Mouse (Mus musculus): ENCODE measurements around the gene Mrtfa. TPM values are rescaled to one million over a fixed set of nuclear protein-coding genes. Genes with fewer than 3 reads are reported as not detected.

Gene Mrtfa
- total RNA-seq, 2 experiments from 2014 or later, result 17.1 to 37.4 TPM

DNA sequence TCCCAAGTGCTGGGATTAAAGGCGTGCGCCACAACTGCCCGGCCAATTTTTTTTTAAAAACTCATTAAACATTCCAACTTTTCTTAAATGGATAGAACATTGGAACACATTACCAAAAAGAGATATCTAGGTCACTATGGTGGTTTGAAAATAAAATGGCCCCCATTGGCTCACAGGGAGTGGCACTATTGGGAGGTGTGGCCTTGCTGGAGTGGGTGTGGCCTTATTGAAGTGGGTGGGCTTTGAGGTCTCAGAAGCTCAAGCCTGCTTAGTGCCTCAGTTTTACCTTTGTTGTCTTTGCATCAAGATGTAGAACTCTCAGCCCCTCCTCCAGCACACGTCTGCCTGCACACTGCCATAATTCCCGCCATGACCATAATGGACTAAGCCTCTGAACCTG, 11.9 kb upstream of the Mrtfa start:
- intact Hi-C loops (cut with DNase I; ENCODE audit: low total_unique reads), result no loop called here
- DNase-seq, result no peak

DNA sequence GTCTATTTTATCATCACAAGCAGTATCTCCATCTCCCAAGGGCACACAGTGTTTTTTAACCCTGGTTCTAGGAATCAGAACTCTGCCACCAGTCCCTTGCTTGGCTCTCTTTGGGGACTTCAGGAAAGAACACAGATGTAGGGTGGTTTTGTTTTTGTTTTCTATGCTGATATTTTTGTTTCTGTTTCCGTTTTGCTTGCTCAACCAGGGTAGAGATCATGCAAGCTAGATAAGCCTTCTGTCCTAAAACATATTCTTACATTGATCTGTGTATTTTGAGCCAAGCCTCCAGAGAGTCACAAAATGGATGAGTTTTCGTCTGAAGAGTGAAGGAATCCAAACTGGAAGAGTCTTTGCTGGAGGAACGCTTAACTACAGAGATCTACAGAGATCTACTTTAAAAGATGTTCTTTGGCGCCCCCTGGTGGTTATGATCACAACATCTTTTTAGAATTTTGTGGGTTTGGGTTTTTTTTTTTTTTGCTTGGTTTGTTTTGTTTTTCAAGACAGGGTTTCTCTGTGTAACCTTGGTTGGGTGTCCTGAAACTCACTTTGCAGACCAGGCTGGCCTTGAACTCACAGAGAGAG, 8.9 kb upstream of the Mrtfa start:
- DNase-seq, result peak; percentile 68
- intact Hi-C loops (cut with DNase I; ENCODE audit: low total_unique reads), result loop anchor here (5.0 kb wide), 2 partner anchors 122 to 172 kb away; no protein-coding TSS in a partner anchor

- DNase-seq, result no peak
- intact Hi-C loops (cut with DNase I; ENCODE audit: low total_unique reads), result loop anchor here (5.0 kb wide), 2 partner anchors 121 to 171 kb away; no protein-coding TSS in a partner anchor
Measured at GRCm38 (mm10) chr15:81198447-81198846, 7.9 kb upstream of the Mrtfa start.

- intact Hi-C loops (cut with DNase I; ENCODE audit: low total_unique reads), result loop anchor here (5.0 kb wide), 2 partner anchors 120 to 170 kb away; no protein-coding TSS in a partner anchor
Measured at GRCm38 (mm10) chr15:81197197-81197596, 6.6 kb upstream of the Mrtfa start.

DNA sequence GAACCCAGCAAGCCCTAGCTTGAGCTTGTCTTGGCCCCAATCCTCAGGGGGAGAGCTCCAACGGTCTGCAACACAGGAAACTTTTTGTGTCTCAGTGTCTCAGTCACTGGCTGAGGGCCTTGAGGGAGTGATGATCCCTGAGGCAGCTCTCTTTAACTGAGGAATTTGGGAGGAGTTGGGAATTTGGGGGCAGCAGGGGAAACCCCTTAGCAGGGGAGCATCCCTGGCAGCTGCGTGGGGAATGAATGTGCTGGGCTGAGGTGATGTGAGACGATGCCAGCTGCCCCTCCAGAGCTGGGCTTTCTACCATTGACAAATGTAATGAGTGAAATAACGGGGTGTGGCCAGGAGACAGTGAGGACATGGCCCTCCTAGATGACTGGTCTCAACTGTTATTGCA, 4.9 kb upstream of the Mrtfa start:
- intact Hi-C loops (cut with DNase I; ENCODE audit: low total_unique reads), result loop anchor here (5.0 kb wide), 2 partner anchors 118 to 168 kb away; no protein-coding TSS in a partner anchor

More at GRCm38 (mm10) chr15:81197197-81197596, 6.6 kb upstream of the Mrtfa start:
- no peak for DNase-seq

GRCm38 (mm10) chr15:81194791-81195190, 4.2 kb upstream of the Mrtfa start:
- intact Hi-C loops (cut with DNase I; ENCODE audit: low total_unique reads), result loop anchor here (5.0 kb wide), 2 partner anchors 117 to 167 kb away; no protein-coding TSS in a partner anchor

More for the DNA sequence above, 4.9 kb upstream of the Mrtfa start:
- no peak for DNase-seq

GRCm38 (mm10) chr15:81192858-81193257, 2.3 kb upstream of the Mrtfa start:
- intact Hi-C loops (cut with DNase I; ENCODE audit: low total_unique reads), result no loop called here
- no peak for DNase-seq

More at GRCm38 (mm10) chr15:81194791-81195190, 4.2 kb upstream of the Mrtfa start:
- no peak for DNase-seq

DNA sequence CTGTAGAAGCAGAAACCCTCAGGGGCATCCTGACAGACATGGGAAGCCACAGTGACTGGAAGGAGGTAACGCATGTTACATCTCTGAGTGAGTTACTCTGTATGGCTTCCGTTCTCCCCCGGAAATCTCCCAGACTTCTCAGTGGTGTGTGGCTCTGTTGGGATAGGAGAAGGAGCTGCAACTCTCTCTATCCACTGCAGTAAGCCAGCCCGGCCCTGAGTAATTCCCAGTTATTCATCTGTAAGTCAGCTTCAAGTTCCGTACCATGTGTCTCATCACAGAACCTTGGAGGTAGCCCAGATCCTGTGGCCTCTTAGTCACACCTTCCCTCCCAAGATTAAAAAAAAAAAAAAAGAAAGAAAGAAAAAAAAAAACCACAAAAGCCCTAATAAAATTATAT, 1.8 kb upstream of the Mrtfa start:
- intact Hi-C loops (cut with DNase I; ENCODE audit: low total_unique reads), result no loop called here
- no peak for DNase-seq

- intact Hi-C loops (cut with DNase I; ENCODE audit: low total_unique reads), result no loop called here
- no peak for DNase-seq
Measured at GRCm38 (mm10) chr15:81191303-81191702, 746 bp upstream of the Mrtfa start.

GRCm38 (mm10) chr15:81190011-81190629, 437 bp downstream of the Mrtfa start:
- intact Hi-C loops (cut with DNase I; ENCODE audit: low total_unique reads), result no loop called here
- no peak for DNase-seq

DNA sequence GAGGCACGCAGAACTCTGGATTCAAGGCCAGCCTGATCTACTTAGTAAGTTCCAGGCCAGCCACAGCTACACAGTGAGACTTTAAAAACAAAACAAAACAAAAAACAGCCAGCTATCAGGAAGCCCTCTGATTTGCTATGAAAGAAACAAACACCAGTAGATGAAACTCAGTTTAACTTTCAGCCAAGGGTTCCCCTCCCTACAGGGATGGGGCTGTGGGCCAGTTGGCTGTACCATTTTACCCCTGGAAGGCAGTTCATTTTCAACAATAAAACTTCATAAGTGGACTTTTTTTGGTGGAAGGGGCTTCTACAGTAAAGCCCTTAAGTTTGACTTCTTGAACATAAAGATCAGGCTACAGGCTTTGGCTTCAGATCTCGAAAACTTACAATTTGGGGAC, 1.5 kb downstream of the Mrtfa start:
- DNase-seq, result peak; percentile 33
- intact Hi-C loops (cut with DNase I; ENCODE audit: low total_unique reads), result no loop called here

GRCm38 (mm10) chr15:81184913-81185312, 5.6 kb downstream of the Mrtfa start:
- intact Hi-C loops (cut with DNase I; ENCODE audit: low total_unique reads), result no loop called here

DNA sequence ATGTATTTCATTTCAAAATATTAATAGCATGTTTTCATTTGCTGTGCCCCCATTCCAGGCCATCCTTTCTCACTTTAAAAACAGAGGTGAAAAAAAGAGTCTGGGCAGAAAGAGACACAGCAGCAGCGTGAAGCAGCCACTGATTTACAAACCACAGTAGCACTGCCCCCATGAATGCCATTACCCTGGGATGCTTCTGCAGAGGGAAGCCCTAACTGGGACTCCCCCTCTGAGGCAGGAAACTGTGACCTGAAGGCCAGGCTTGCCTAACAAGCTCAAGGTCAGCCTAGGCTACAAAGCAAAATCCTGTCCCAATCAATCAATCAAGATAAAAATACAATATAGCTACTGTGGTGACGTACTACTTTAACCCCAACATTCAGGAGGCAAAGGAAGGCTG, 9.3 kb downstream of the Mrtfa start:
- intact Hi-C loops (cut with DNase I; ENCODE audit: low total_unique reads), result no loop called here
- DNase-seq, result no peak

More at GRCm38 (mm10) chr15:81184913-81185312, 5.6 kb downstream of the Mrtfa start:
- DNase-seq, result no peak

DNA sequence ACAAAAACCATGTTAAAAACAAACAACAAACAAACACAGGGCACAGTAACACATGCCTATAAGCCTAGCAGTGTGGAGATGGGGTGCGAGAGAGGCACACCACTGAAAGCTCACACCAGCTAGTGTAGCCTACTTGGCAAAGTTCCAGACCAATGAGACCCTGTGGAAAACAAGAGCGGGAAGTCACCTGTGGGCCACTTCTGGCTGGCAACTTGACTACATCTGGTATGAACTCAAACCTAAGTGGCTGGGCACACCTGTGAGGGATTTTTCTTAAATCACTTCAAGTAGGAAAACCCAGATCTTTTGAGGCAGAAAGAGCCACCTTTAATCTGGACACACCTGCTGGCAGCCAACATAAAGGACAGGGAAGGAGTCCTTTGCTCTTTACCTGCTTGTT, 11.0 kb downstream of the Mrtfa start:
- intact Hi-C loops (cut with DNase I; ENCODE audit: low total_unique reads), result no loop called here
- no peak for DNase-seq

GRCm38 (mm10) chr15:81178703-81179102, 11.9 kb downstream of the Mrtfa start:
- intact Hi-C loops (cut with DNase I; ENCODE audit: low total_unique reads), result no loop called here
- DNase-seq, result no peak

DNA sequence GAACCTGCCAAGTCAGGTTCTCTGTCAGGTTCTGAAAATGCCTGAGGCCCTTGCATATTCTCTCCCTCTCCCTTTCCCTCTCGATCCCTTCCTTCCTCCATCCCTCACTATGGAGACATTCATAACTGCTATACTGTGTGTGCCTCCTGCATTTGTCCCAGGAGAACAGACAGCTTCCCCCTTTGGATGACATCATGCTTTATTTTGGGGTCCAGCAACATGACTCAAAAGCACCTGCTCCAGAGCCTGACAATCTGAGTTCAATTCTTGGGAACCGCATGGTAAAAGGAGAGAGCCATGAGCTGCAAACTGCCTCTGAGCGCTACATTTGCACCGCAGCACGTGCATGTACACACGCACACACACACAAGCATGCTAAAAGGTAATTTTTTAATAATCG, 12.7 kb downstream of the Mrtfa start:
- intact Hi-C loops (cut with DNase I; ENCODE audit: low total_unique reads), result no loop called here
- no peak for DNase-seq

- intact Hi-C loops (cut with DNase I; ENCODE audit: low total_unique reads), result no loop called here
- DNase-seq, result no peak
Measured at GRCm38 (mm10) chr15:81175633-81176032, 14.9 kb downstream of the Mrtfa start.

DNA sequence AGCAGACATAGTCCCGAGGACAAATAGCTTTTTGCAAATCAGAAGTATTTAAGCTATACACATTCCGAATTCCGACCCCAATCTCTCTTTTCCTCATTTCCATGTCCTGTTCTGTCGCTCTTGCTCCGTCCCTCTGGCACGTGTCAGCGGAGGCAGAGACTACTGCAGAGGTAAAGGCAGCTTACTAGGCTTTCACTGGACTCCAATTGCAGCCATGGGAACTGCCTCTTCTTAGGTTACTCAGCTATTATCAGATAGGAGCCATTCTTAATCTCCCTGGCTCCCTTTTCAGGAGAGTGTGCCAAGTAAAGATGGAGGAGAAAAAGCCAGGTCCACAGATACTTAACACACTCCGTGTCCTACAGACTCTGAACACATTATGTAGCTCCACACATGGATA, 18.3 kb downstream of the Mrtfa start:
- DNase-seq, result no peak
- intact Hi-C loops (cut with DNase I; ENCODE audit: low total_unique reads), result no loop called here

GRCm38 (mm10) chr15:81168735-81169134, 21.8 kb downstream of the Mrtfa start:
- DNase-seq, result no peak
- intact Hi-C loops (cut with DNase I; ENCODE audit: low total_unique reads), result no loop called here

GRCm38 (mm10) chr15:81167831-81168230, 22.7 kb downstream of the Mrtfa start:
- intact Hi-C loops (cut with DNase I; ENCODE audit: low total_unique reads), result no loop called here

DNA sequence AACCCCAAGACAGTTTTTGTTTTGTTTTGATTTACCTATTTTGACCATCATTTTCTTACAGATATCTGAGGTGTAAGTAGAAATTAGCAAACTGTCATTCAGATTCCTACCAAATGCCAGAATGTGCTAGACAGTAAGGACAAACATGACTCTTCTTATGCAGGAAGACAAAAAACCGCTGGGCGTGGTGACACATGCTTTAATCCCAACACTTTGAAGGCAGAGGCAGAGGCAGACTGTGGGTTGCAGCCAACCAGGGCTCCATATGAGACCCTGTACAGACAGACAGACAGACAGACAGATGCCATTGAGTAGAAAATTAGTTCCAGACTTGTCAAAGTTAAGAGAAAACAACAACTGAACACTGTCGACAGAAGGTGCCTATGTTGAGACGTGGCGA, 24.3 kb downstream of the Mrtfa start:
- DNase-seq, result no peak
- intact Hi-C loops (cut with DNase I; ENCODE audit: low total_unique reads), result no loop called here

More at GRCm38 (mm10) chr15:81167831-81168230, 22.7 kb downstream of the Mrtfa start:
- no peak for DNase-seq
